Comparison of ENCODE assay signal across 9 mouse cellular contexts in the genomic region with DNA sequence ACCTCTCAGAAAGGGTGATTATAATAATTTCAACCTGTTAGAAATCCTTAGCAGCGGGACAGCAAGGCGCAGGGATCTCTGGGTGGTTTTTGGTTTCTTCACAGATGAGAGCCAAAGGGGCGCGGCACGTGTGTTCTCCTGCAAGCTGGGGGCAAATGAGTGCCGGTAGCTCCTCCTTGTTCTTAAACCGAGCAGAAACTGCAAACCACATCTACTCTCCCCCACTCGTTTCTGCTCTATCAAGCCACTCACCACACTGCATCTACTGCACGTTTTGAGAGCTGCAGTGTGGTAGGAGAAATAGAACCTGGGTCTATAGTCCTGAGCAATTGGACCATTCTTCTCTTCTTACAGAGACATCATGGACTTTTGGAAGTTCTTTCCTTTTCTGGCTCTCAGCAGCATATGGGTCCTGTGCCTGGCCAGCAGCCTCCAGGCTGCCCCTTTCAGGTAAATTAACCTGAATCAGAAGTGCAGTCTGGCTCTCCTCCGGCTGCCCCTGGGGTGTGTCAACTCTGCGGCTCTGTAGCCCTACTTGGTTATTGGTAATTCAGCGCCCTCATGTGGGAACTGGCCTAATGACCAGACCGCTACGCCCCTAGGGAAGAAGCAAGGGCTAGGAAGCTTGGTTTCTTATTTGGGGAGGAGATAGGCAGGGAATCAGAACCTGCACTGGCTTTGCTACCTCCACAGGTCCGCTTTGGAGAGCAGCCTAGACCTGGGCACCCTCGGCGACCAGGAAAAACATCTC. TPM values are rescaled to one million over a fixed set of nuclear protein-coding genes. Genes with fewer than 3 reads are reported as not detected.
DNase-seq lines count a peak whose midpoint lies in the region; ATAC-seq and TF ChIP-seq lines count a peak whose summit lies in the region.
"Had no signal": no experiment of that assay in that cellular context is flagged by ENCODE, and none has a peak within 500 bp of the region (broad histone marks: within the 10 kb centered on the region; RNA-seq: fewer than 3 reads in every experiment).

No protein-coding gene starts in this region.

- peak; percentile 56 for TF ChIP-seq CTCF in heart, adult 2 months (IDR thresholded peaks at IDR 0.05)

- H3K4me2 ChIP-seq in forebrain, embryonic 12.5 days: peak overlapping the region; percentile 46
- 0 out of 2 replicates have a peak overlapping the region, but pooled peaks have one; percentile 15 for H3K4me2 ChIP-seq in liver, embryonic 12.5 days
- peak overlapping the region; percentile 33 for H3K4me2 ChIP-seq in neural tube, embryonic 14.5 days (ENCODE audit: low read depth, low read length)
- H3K4me2 ChIP-seq: liver, embryonic 15.5 days had no signal

- H3K9me3 ChIP-seq in forebrain, embryonic 12.5 days: no peaks in the 10 kb centered on the region
- H3K9me3 ChIP-seq in liver, embryonic 12.5 days (replicated peaks): no peaks in the 10 kb centered on the region
- H3K9me3 ChIP-seq in neural tube, embryonic 14.5 days (ENCODE audit: control insufficient read depth, low read length): no peaks in the 10 kb centered on the region
- H3K9me3 ChIP-seq: liver, embryonic 15.5 days had no signal

- no peak overlapping the region for H3K4me3 ChIP-seq in heart, adult 2 months
- H3K4me3 ChIP-seq in forebrain, embryonic 12.5 days (replicated peaks): peak overlapping the region; percentile 20
- H3K4me3 ChIP-seq in liver, embryonic 12.5 days: no peak overlapping the region
- no peak overlapping the region for H3K4me3 ChIP-seq in neural tube, embryonic 14.5 days (ENCODE audit: low read depth, low read length)
- H3K4me3 ChIP-seq: liver, embryonic 15.5 days had no signal

- TF ChIP-seq EP300 in heart, adult 2 months (IDR thresholded peaks at IDR 0.05; ENCODE audit: insufficient read depth, low read depth, low read length): no peak

- WGBS in heart, adult 2 months: 4% methylated on average over 17 of the region's 17 CpGs
- 5% methylated on average over 17 of the region's 17 CpGs for WGBS in forebrain, embryonic 12.5 days
- 4% methylated on average over 17 of the region's 17 CpGs for WGBS in liver, embryonic 12.5 days (ENCODE audit: insufficient replicate concordance)
- 4% methylated on average over 17 of the region's 17 CpGs for WGBS in neural tube, embryonic 14.5 days

- H3K4me1 ChIP-seq in heart, adult 2 months (ENCODE audit: control insufficient read depth, insufficient read depth, low read length): no peaks in the 10 kb centered on the region
- peaks cover 17% of the 10 kb centered on the region for H3K4me1 ChIP-seq in forebrain, embryonic 12.5 days
- H3K4me1 ChIP-seq in liver, embryonic 12.5 days: no peaks in the 10 kb centered on the region
- no peaks in the 10 kb centered on the region for H3K4me1 ChIP-seq in neural tube, embryonic 14.5 days (ENCODE audit: control insufficient read depth, insufficient read depth, low read length)
- H3K4me1 ChIP-seq: liver, embryonic 15.5 days had no signal

- peak; percentile 14 to 25 for DNase-seq in heart, adult 2 months
- no peak for DNase-seq in heart, adult 9 months (ENCODE audit: low spot score in 2 of 2)
- peak; percentile 67 for DNase-seq in adrenal gland, postnatal 14 days
- DNase-seq in induced T-regulatory cell, adult 2 months (ENCODE audit: low read depth): peak; percentile 26
- no peak for DNase-seq in gastrocnemius, adult 8-10 months (ENCODE audit: low spot score in 2 of 2)

- H3K27ac ChIP-seq in heart, adult 2 months: no peak overlapping the region
- no peak overlapping the region for H3K27ac ChIP-seq in forebrain, embryonic 12.5 days
- no peak overlapping the region for H3K27ac ChIP-seq in liver, embryonic 12.5 days
- H3K27ac ChIP-seq in neural tube, embryonic 14.5 days (ENCODE audit: low read depth, low read length): no peak overlapping the region
- H3K27ac ChIP-seq: liver, embryonic 15.5 days had no signal

- intact Hi-C loops in heart, adult 2 months (cut with DNase I): loop anchor here (5.0 to 10.0 kb wide), 2 partner anchors 137 to 225 kb away; no protein-coding TSS in a partner anchor

- ATAC-seq in forebrain, embryonic 12.5 days (ENCODE audit: low FRiP score): no peak
- no peak for ATAC-seq in liver, embryonic 12.5 days
- ATAC-seq in neural tube, embryonic 14.5 days (ENCODE audit: low read depth): no peak; the same call in 1 of the 2 replicates

- TF ChIP-seq POLR2A in heart, adult 2 months (IDR thresholded peaks at IDR 0.05; ENCODE audit: insufficient read depth, low read depth, low read length): no peak

- peaks cover 3% of the 10 kb centered on the region for H3K27me3 ChIP-seq in heart, adult 2 months (ENCODE audit: control insufficient read depth, insufficient read depth, low read length)
- peaks cover 53% of the 10 kb centered on the region for H3K27me3 ChIP-seq in forebrain, embryonic 12.5 days
- H3K27me3 ChIP-seq in liver, embryonic 12.5 days (replicated peaks): peaks cover 47% of the 10 kb centered on the region
- peaks cover 21% of the 10 kb centered on the region; the same call in 1 of the 2 replicates for H3K27me3 ChIP-seq in neural tube, embryonic 14.5 days (ENCODE audit: control insufficient read depth, insufficient read depth, low read length)

- no peaks in the 10 kb centered on the region for H3K36me3 ChIP-seq in heart, adult 2 months (ENCODE audit: control insufficient read depth, insufficient read depth, low read length)
- H3K36me3 ChIP-seq in forebrain, embryonic 12.5 days (replicated peaks): no peaks in the 10 kb centered on the region
- no peaks in the 10 kb centered on the region for H3K36me3 ChIP-seq in liver, embryonic 12.5 days
- no peaks in the 10 kb centered on the region for H3K36me3 ChIP-seq in neural tube, embryonic 14.5 days (ENCODE audit: control insufficient read depth, insufficient read depth, low read length)
- H3K36me3 ChIP-seq: liver, embryonic 15.5 days had no signal

- no peaks in the 10 kb centered on the region for H3K79me2 ChIP-seq in heart, adult 2 months (replicated peaks; ENCODE audit: control insufficient read depth, insufficient read depth, low read length)

- no peak overlapping the region for H3K9ac ChIP-seq in heart, adult 2 months (ENCODE audit: low read depth, low read length)
- H3K9ac ChIP-seq in forebrain, embryonic 12.5 days: no peak overlapping the region
- H3K9ac ChIP-seq in liver, embryonic 12.5 days: no peak overlapping the region
- H3K9ac ChIP-seq in neural tube, embryonic 14.5 days (replicated peaks; ENCODE audit: low read depth, low read length): no peak overlapping the region
- H3K9ac ChIP-seq: liver, embryonic 15.5 days had no signal

RNA-seq across cellular contexts. Expression of a gene that starts 1.1 kb away (rescaled TPM):
- total RNA-seq in heart, adult 2 months (2021): under 1 TPM; 0.23 to 0.52 TPM
- polyA plus RNA-seq in heart, adult 2 months (2012; rRNA removed): 0.61 and 0.78 TPM in 2 replicates
- total RNA-seq in adrenal gland, postnatal 14 days (2021): not detected in 2 replicates
- 0.35 and 0.40 TPM in 2 replicates for polyA plus RNA-seq in forebrain, embryonic 12.5 days (2016; fragmentation: Nextera tagmentation; extraction: Ambion mirVana)
- polyA plus RNA-seq in liver, embryonic 12.5 days (2016; fragmentation: Nextera tagmentation; extraction: Ambion mirVana): not detected in 2 replicates
- polyA plus RNA-seq in neural tube, embryonic 14.5 days (2014; fragmentation: Nextera tagmentation; extraction: Ambion mirVana): 15.2 and 15.5 TPM in 2 replicates
- not detected for total RNA-seq in gastrocnemius, adult 8-10 months (2022)
- polyA plus RNA-seq: liver, embryonic 15.5 days had no signal

RNA-seq across cellular contexts. Expression of a gene that starts 23.9 kb away (rescaled TPM):
- under 1 TPM; 0.16 to 0.25 TPM for total RNA-seq in heart, adult 2 months (2021)
- polyA plus RNA-seq in heart, adult 2 months (2012; rRNA removed): 0.64 and 1.00 TPM in 2 replicates
- 2.7 and 3.8 TPM in 2 replicates for total RNA-seq in adrenal gland, postnatal 14 days (2021)
- polyA plus RNA-seq in forebrain, embryonic 12.5 days (2016; fragmentation: Nextera tagmentation; extraction: Ambion mirVana): 0.69 and 0.74 TPM in 2 replicates
- 3.2 and 3.7 TPM in 2 replicates for polyA plus RNA-seq in liver, embryonic 12.5 days (2016; fragmentation: Nextera tagmentation; extraction: Ambion mirVana)
- polyA plus RNA-seq in neural tube, embryonic 14.5 days (2014; fragmentation: Nextera tagmentation; extraction: Ambion mirVana): 2.1 and 4.2 TPM in 2 replicates
- 1 to 10 TPM in 1 of 4 experiments, under 1 TPM in 3; 0.24 to 1.1 (median 0.59) TPM for total RNA-seq in gastrocnemius, adult 8-10 months (2022)

Comparison
In these comparisons a context has a peak if more than half of its experiments do, and no peak if none do; other contexts are left out.
1. DNase-seq: peak in heart, adult 2 months (2 of 2), adrenal gland, postnatal 14 days (single experiment) and induced T-regulatory cell, adult 2 months (single experiment); none in heart, adult 9 months (0 of 2) and gastrocnemius, adult 8-10 months (0 of 2).
2. Peak in every context shown above with its lines, with median percentiles within 50 percentile points of each other: H3K4me2 ChIP-seq.